Mouse (Mus musculus) adrenal gland, postnatal 4 days (tissue): ENCODE data around the gene Meig1. TPM values are rescaled to one million over a fixed set of nuclear protein-coding genes. Genes with fewer than 3 reads are reported as not detected.

Experiments
- DNase-seq, 2 experiments: peaks; one replicate each; pipeline ENCODE4 v3.0.0; 2021 to 2022; ENCODE audit warnings: low spot score in 2 of 2, mixed read lengths in 2 of 2
- total RNA-seq, 2 experiments: library from RNA; stranded (reverse); gene quantifications; 2 replicates each; pipeline ENCODE4 v1.2.3; 2021

Gene Meig1
- total RNA-seq, 2 experiments from 2014 or later = 0.67 to 2.3 TPM

- no peak for DNase-seq
Observed at GRCm38 (mm10) chr2:3361067-3361466, 61.4 kb downstream of the Meig1 start.

Other genes with a start within 250 kb of the Meig1 start
- gene Nmt2, start 138.4 kb downstream of the Meig1 start, total RNA-seq = 10 to 100 TPM; 66.8 to 72.4 TPM
- 10 to 100 TPM; 10.8 to 10.9 TPM for gene Rpp38, start 90.0 kb downstream of the Meig1 start, total RNA-seq
- gene Acbd7, start 86.5 kb downstream of the Meig1 start, total RNA-seq = not detected
- gene Olah, start 25.4 kb downstream of the Meig1 start, total RNA-seq = under 1 TPM in 1 of 2 experiments, not detected in 1; 0.20 TPM
- 10 to 100 TPM in 1 of 2 experiments, 1 to 10 TPM in 1; 8.7 to 12.2 TPM for gene Dclre1c, start 1.5 kb upstream of the Meig1 start, total RNA-seq
- 1 to 10 TPM; 2.9 to 3.9 TPM for gene Suv39h2, start 52.4 kb upstream of the Meig1 start, total RNA-seq
- 1 to 10 TPM; 4.8 to 5.7 TPM for gene Gm45902, start 90.1 kb upstream of the Meig1 start, total RNA-seq
- 10 to 100 TPM; 59.5 to 61.7 TPM for gene Hspa14, start 90.2 kb upstream of the Meig1 start, total RNA-seq
- 1 to 10 TPM; 1.8 to 2.1 TPM for gene Cdnf, start 90.4 kb upstream of the Meig1 start, total RNA-seq
- gene Fam107b, start 147.8 kb upstream of the Meig1 start, total RNA-seq = 10 to 100 TPM; 23.6 to 36.7 TPM